Mouse (Mus musculus): ENCODE data around the gene Wfikkn1. TPM values are rescaled to one million over a fixed set of nuclear protein-coding genes. Genes with fewer than 3 reads are reported as not detected.

The Wfikkn1 gene
- polyA plus RNA-seq, 1 experiment = 0.74 TPM

GRCm38 (mm10) chr17:25916931-25917647, 36.4 kb upstream of the Wfikkn1 start:
- Histone ChIP-seq H3K4me3 (ENCODE audit: extremely low read depth, insufficient read depth, insufficient read length) (no peak overlapping the region), H3K36me3 (ENCODE audit: control insufficient read depth, insufficient read depth, low read length) (no peaks in the 10 kb centered on the region), H3K4me1 (ENCODE audit: control insufficient read depth, insufficient read depth, insufficient read length) (peaks cover 21% of the 10 kb centered on the region; the same call in 1 of the 2 replicates), H3K27me3 (ENCODE audit: control insufficient read depth, insufficient read depth, low read length) (no peaks in the 10 kb centered on the region), H3K27ac (ENCODE audit: insufficient read depth, low read length) (no peak overlapping the region)
- DNase-seq (ENCODE audit: low read depth in 1 of 2, low spot score in 2 of 2) = no peak
- no peak for TF ChIP-seq CTCF (IDR thresholded peaks at IDR 0.05; ENCODE audit: extremely low read depth, insufficient read depth, insufficient read length, insufficient replicate concordance)
- WGBS = 78% methylated on average over 8 of the region's 8 CpGs

GRCm38 (mm10) chr17:25914295-25914694, 33.6 kb upstream of the Wfikkn1 start:
- Histone ChIP-seq H3K36me3 (ENCODE audit: control insufficient read depth, insufficient read depth, low read length) (no peaks in the 10 kb centered on the region), H3K27me3 (ENCODE audit: control insufficient read depth, insufficient read depth, low read length) (no peaks in the 10 kb centered on the region), H3K27ac (ENCODE audit: insufficient read depth, low read length) (no peak overlapping the region), H3K4me1 (ENCODE audit: control insufficient read depth, insufficient read depth, insufficient read length) (peaks cover 21% of the 10 kb centered on the region; the same call in 1 of the 2 replicates), H3K4me3 (ENCODE audit: extremely low read depth, insufficient read depth, insufficient read length) (no peak overlapping the region)
- WGBS = 68% methylated on average over 4 of the region's 4 CpGs
- TF ChIP-seq POLR2A (IDR thresholded peaks at IDR 0.05; ENCODE audit: low read depth, low read length) (no peak), CTCF (IDR thresholded peaks at IDR 0.05; ENCODE audit: extremely low read depth, insufficient read depth, insufficient read length, insufficient replicate concordance) (no peak)
- DNase-seq (ENCODE audit: low read depth in 1 of 2, low spot score in 2 of 2) = no peak

- H3K27ac ChIP-seq (ENCODE audit: insufficient read depth, low read length) = no peak overlapping the region
- no peak for DNase-seq (ENCODE audit: low read depth in 1 of 2, low spot score in 2 of 2)
- TF ChIP-seq CTCF (IDR thresholded peaks at IDR 0.05; ENCODE audit: extremely low read depth, insufficient read depth, insufficient read length, insufficient replicate concordance) (no peak), POLR2A (IDR thresholded peaks at IDR 0.05; ENCODE audit: low read depth, low read length) (no peak)
- WGBS = 8% methylated on average over 1 of the region's 1 CpGs
- no peak overlapping the region for H3K4me3 ChIP-seq (ENCODE audit: extremely low read depth, insufficient read depth, insufficient read length)
- no peaks in the 10 kb centered on the region for H3K36me3 ChIP-seq (ENCODE audit: control insufficient read depth, insufficient read depth, low read length)
- peaks cover 21% of the 10 kb centered on the region; the same call in 1 of the 2 replicates for H3K4me1 ChIP-seq (ENCODE audit: control insufficient read depth, insufficient read depth, insufficient read length)
- no peaks in the 10 kb centered on the region for H3K27me3 ChIP-seq (ENCODE audit: control insufficient read depth, insufficient read depth, low read length)
Measured at GRCm38 (mm10) chr17:25913877-25914275, 33.2 kb upstream of the Wfikkn1 start.

- peaks cover 16% of the 10 kb centered on the region; the same call in 1 of the 2 replicates for H3K4me1 ChIP-seq (ENCODE audit: control insufficient read depth, insufficient read depth, insufficient read length)
- 65% methylated on average over 14 of the region's 14 CpGs for WGBS
- no peak overlapping the region for H3K27ac ChIP-seq (ENCODE audit: insufficient read depth, low read length)
- no peaks in the 10 kb centered on the region for H3K27me3 ChIP-seq (ENCODE audit: control insufficient read depth, insufficient read depth, low read length)
- TF ChIP-seq POLR2A (IDR thresholded peaks at IDR 0.05; ENCODE audit: low read depth, low read length) (no peak), CTCF (IDR thresholded peaks at IDR 0.05; ENCODE audit: extremely low read depth, insufficient read depth, insufficient read length, insufficient replicate concordance) (no peak)
- H3K36me3 ChIP-seq (ENCODE audit: control insufficient read depth, insufficient read depth, low read length) = no peaks in the 10 kb centered on the region
- DNase-seq (ENCODE audit: low read depth in 1 of 2, low spot score in 2 of 2) = no peak
- no peak overlapping the region for H3K4me3 ChIP-seq (ENCODE audit: extremely low read depth, insufficient read depth, insufficient read length)
Measured at GRCm38 (mm10) chr17:25913186-25913876, 32.7 kb upstream of the Wfikkn1 start.

- TF ChIP-seq CTCF (IDR thresholded peaks at IDR 0.05; ENCODE audit: extremely low read depth, insufficient read depth, insufficient read length, insufficient replicate concordance) (no peak), POLR2A (IDR thresholded peaks at IDR 0.05; ENCODE audit: low read depth, low read length) (no peak)
- DNase-seq (ENCODE audit: low read depth in 1 of 2, low spot score in 2 of 2) = no peak
- H3K4me1 ChIP-seq (ENCODE audit: control insufficient read depth, insufficient read depth, insufficient read length) = peaks cover 11% of the 10 kb centered on the region; the same call in 1 of the 2 replicates
- H3K36me3 ChIP-seq (ENCODE audit: control insufficient read depth, insufficient read depth, low read length) = no peaks in the 10 kb centered on the region
- no peak overlapping the region for H3K27ac ChIP-seq (ENCODE audit: insufficient read depth, low read length)
- no peak overlapping the region for H3K4me3 ChIP-seq (ENCODE audit: extremely low read depth, insufficient read depth, insufficient read length)
- no peaks in the 10 kb centered on the region for H3K27me3 ChIP-seq (ENCODE audit: control insufficient read depth, insufficient read depth, low read length)
- 82% methylated on average over 4 of the region's 4 CpGs for WGBS
Measured at GRCm38 (mm10) chr17:25911816-25912215, 31.2 kb upstream of the Wfikkn1 start.

GRCm38 (mm10) chr17:25907640-25908039, 27.0 kb upstream of the Wfikkn1 start:
- no peak for TF ChIP-seq CTCF (IDR thresholded peaks at IDR 0.05; ENCODE audit: extremely low read depth, insufficient read depth, insufficient read length, insufficient replicate concordance)
- no peak for TF ChIP-seq POLR2A (IDR thresholded peaks at IDR 0.05; ENCODE audit: low read depth, low read length)
- no peak for DNase-seq (ENCODE audit: low read depth in 1 of 2, low spot score in 2 of 2)
- H3K36me3 ChIP-seq (ENCODE audit: control insufficient read depth, insufficient read depth, low read length) = no peaks in the 10 kb centered on the region
- 92% methylated on average over 2 of the region's 2 CpGs for WGBS
- H3K27me3 ChIP-seq (ENCODE audit: control insufficient read depth, insufficient read depth, low read length) = no peaks in the 10 kb centered on the region
- no peak overlapping the region for H3K27ac ChIP-seq (ENCODE audit: insufficient read depth, low read length)
- H3K4me1 ChIP-seq (ENCODE audit: control insufficient read depth, insufficient read depth, insufficient read length) = no peaks in the 10 kb centered on the region; the same call in 1 of the 2 replicates
- H3K4me3 ChIP-seq (ENCODE audit: extremely low read depth, insufficient read depth, insufficient read length) = no peak overlapping the region

All from spleen, adult 2 months (tissue).